Mouse (Mus musculus): ENCODE data around the gene Tmigd3.
"Not testable (repeated sequence)": the region's sequence is repeated elsewhere in the genome, so short reads cannot be mapped to it uniquely, and the experiment has no call there.

Gene Tmigd3

DNA sequence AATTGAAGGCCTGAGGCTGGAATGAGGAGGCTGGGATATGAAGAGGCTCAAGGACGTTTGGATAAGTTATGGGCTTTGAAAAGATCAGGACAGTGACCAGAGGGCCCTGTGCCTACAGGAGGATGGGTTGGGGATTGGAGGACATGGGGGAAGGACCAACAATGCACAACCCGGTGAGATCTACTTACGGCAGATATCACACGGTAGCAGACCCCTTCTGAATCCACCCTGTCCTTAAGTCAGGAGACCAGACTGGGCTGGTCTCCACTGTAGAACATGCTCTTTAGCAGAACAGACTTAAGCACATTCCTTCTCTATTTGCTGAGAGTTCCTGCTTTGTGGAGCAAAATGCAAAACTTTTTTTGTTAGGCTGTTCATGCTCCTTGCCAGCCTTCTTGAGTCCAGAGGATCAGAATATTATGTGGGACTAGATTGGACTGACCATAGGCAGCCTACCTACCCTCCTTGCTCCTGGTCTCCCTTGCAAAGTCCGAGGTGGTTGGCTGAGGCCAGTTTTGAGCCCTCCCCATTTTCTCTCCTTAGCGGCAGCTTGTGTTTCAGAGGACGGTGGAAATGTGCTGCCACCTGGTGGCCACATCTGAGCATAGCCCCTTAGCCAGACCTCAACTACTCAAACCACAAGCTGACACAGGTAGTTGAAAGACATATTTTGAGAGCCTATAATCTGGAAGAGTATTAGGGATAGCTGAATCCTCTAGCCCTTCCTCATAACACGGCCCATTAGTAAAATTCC lies 28.9 kb downstream of the Tmigd3 start:
- peak; percentile 86 to 95 for DNase-seq (ENCODE audit: inconsistent age in 2 of 2, low spot score in 1 of 2)

DNA sequence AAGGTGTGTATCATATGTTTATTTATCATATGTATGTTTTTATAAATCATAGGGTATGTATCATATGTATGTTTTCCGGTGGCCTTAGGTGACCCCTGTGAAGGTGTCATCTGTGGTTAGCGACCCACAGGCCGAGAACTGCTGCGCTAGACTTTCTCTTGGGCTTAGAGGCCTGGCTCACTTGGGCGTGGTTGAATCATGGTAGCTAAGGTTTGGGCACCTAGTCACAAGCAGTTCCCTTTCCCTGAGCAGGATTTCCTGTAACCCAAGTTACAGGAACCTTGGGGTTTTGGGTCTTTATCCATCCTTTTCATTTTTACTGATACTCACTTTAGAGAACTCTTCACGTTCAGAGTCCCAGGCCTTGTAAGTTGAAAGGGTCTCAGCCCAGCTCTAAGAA lies 29.6 kb downstream of the Tmigd3 start:
- no peak for DNase-seq (ENCODE audit: inconsistent age in 2 of 2, low spot score in 1 of 2)

DNA sequence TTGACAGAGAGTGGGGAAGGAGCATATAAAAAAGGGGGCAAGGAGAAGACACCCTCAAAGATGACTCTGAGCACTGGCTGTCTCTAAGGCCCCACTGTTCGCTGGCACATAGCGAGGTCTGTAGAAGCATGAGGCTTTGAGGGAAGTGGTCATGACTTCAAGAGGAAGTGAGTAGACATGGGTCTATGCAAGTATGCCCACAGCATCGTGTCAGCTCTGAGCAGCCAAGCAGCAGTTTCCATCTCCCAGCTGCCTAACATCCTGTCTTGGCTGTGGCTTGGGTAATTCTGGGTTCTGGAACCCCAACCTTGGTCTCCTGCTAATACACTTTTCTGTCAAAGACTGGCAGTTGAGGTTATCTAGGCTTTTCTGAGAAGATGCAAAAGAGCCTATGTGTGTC lies 30.0 kb downstream of the Tmigd3 start:
- DNase-seq (ENCODE audit: inconsistent age in 2 of 2, low spot score in 1 of 2): peak in 1 of 2 experiments; percentile 31

DNA sequence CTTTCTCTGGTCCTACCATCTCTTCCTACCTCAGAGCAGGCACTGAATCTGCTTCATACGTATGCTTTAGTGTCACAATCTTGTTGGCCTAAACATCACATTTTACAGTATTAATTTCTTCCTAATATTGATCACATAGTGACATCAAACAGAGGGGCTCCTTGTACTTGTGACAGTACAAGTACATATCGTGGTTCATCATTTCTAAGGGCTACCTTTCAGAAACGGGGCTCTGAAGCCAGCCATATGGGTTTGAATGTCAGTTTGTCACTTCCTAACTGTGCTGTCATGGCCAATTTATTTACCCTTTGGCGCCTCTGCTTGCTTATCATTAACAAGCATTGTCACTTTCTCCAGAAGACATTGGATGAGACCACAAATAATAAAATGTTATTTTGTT lies 30.8 kb downstream of the Tmigd3 start:
- DNase-seq (ENCODE audit: inconsistent age in 2 of 2, low spot score in 1 of 2): no peak

DNA sequence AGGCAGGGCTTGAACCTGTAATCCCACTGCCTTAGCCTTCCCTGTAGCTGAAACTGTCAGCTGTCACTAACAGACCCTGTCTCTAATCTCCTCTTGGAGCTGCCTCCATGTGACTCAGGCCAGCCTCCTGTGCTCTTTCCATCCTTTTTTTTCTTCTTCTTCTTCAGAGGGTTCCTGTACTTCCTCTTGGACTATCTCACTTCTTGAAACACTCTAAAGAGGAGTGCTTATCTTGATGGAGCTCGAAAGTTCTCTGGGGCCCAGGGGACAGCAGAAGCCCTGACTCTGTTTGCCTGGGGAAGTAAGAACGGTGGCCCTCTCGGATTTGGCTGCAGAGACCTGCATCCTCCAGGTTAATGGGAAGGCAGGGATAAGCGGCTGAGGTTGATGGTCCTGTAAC lies 33.5 kb downstream of the Tmigd3 start:
- DNase-seq (ENCODE audit: inconsistent age in 2 of 2, low spot score in 1 of 2): no peak

DNA sequence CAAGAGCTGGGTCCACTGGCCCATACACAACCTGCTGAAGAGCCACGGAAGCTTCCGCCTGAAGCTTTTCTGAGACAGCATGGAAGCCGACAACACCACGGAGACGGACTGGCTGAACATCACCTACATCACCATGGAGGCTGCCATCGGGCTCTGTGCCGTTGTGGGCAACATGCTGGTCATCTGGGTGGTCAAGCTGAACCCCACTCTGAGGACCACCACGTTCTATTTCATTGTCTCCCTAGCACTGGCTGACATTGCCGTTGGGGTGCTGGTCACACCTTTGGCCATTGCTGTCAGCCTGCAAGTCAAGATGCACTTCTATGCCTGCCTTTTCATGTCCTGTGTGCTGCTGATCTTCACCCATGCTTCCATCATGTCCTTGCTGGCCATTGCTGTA lies 34.0 kb downstream of the Tmigd3 start:
- no peak for DNase-seq (ENCODE audit: inconsistent age in 2 of 2, low spot score in 1 of 2)

DNA sequence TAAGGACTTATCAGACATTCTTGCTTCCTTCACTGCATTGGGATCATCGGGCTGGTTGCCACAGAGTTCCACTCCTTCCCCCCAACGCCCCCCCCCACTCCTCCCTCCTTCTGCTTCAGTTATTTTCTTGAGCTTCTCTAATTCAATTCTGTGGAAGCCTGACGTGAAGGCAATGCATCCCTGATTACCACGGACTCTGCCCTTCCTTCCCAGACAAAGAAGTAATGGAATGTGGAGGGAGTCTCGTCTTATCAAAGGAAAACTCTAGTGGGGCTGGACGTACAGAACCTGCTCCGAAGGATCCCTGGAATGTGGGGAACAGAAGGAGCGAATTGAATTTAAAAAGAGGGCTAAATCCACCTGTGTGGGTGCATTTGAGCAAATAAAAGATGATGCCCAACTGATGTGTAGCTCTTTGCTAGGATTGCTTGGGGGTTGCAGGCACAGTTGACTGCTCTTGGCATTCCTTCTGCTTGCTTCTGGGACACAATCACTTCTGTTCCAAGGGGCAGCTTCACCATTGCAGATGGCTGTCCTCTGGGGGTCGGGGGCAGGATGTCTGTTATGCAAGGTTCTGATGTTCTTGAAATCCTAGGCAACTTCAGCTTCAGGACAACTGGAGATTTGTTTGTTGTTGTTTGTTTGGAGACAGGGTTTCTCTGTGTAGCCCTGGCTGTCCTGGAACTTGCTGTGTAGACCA lies 37.4 kb downstream of the Tmigd3 start:
- no peak for DNase-seq (ENCODE audit: inconsistent age in 2 of 2, low spot score in 1 of 2)

DNA sequence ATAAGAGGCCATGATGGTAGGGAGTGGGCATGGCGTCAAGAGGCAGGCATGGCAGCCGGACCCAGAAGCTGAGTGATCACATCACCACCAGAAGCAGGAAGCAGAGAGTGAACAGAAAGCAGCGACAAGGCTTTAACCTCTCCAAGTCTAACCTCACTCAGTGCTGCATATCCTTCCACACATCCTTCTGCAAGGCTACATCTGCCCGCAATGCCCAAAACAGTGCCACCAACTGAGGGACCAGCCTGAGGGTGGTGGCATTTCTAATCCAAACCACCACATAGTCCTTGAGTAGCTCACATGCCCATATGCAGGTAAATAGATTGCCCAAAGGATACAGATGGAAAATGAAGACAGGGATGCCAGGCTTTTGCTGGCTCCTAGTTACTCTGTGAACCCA lies 38.3 kb downstream of the Tmigd3 start:
- DNase-seq (ENCODE audit: inconsistent age in 2 of 2, low spot score in 1 of 2): no peak

DNA sequence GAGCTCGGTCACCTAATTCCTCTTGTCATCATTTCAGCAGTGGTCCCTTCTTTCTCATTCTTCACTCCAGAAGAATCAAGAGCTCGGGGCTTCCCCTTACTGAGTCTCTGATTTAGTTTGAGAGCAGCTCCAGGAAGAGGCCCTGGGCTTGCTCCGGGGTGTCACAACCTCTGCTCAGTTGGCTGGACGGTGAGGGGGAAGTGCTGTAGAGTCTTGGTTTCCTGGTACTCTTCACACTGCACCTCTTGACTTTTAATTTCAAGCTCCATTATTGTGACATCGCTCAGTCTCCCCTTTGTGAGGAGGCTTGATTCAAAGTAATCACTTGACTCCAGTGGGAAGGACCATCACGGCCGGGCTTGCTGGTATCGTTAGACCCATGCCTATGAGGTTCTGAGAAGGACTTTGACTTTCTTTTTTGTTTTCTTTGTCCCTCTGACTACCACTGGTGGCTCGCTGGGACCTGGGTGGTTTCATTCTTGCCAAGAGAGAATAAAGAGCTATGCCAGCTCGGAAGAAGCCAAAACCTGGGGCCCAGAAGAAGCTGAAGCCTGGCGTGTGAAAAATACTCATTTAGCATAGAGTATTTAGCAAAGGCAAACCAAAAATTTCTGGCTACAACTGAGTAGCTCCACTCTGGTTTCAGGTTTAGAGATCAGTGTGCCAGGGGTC lies 40.0 kb downstream of the Tmigd3 start:
- DNase-seq (ENCODE audit: inconsistent age in 2 of 2, low spot score in 1 of 2): no peak

DNA sequence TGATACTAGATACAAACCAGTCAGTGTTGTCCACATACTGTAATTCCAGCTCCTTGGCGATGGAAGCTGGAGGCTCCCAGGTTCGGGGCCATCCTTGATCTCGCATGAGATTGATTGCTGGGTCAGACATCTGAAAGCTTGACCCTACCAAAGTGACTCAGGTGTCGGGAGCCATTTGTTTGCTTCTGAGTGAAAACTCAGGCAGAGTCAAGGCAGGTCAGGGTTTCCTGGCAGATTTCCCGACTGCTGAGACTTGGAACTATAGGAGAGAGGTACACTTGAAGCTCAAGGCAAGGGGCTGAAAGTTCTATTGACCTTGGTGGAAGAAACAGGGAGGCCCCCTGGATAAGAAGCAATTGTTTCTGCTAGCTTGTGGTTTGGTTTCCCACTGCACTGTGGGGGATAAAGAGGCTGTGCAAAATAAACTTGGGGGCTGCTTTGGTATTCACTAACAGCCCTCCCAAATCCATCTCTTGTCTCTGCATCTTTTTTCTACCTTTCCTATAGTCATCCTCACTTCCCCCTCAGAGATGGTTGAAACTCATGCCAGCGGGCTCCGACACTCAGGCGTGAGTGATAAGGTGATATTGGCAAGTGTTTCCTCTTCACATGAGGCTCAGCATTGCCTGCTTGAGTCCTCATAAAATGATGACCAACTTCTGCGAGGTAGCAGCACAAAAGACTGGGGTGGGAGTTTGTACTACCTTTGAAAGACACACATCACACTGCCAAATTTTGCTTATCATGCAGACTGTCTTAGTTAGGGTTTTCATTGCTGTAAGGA lies 41.6 kb downstream of the Tmigd3 start:
- DNase-seq (ENCODE audit: inconsistent age in 2 of 2, low spot score in 1 of 2): peak in 1 of 2 experiments; percentile 53

DNA sequence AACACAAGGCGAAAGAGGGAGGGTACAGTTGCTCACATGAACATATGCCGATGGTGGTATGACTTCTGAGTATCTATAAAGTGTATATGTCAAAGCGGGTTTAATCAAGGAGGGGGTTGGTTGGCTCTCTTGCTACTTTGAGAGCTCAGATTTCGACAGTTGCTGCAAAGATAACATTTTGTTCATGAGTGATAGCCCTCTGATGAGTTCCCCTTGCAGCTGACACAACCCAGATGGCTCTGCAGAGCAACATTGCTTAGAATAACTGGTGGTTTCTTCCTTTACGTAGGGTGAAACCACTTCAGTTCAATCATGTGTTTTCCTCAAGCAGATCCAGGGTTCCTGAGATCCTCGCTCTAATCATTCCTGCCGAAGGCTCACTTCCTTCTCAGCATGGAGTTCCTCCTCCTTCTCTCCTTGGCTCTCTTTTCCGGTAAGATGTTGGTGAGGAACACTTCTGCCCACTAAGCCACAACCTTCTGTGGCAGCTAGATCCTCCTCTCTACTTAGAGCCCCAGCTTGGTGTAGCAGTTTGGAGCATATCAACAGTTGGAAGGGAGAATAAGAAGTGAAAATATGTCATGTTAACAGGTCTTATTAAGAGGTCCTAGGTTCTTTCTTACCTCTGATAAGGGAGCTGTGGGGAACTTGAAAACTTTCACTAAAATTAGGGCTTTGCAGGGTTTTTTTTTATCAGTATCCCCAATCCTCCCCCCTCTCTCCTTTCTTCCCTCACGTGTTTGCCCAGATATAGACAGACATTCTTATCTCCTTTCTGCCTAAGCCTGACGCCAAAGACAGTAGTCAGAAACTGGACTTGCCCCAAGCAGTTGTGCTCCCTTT lies 43.4 kb downstream of the Tmigd3 start:
- DNase-seq (ENCODE audit: inconsistent age in 2 of 2, low spot score in 1 of 2): no peak

DNA sequence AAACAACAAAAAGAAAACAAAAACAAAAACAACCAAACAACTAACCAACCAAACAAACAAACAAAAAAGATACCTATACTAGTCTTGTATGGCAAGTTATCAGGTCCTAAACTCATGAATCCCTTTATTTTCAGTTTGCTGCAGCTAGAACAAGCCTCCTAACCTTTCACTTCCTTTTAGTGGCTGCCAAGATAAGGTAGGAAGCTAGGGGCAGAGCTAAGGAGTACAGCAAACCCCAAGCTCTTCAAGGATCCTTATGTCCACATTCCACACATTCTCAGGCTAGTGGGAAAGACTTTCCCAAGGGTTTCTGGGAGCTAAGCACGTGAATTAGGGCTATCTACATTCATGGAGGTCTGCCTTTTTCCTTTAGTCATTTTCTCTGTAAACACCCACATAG lies 44.6 kb downstream of the Tmigd3 start:
- no peak for DNase-seq (ENCODE audit: inconsistent age in 2 of 2, low spot score in 1 of 2)

DNA sequence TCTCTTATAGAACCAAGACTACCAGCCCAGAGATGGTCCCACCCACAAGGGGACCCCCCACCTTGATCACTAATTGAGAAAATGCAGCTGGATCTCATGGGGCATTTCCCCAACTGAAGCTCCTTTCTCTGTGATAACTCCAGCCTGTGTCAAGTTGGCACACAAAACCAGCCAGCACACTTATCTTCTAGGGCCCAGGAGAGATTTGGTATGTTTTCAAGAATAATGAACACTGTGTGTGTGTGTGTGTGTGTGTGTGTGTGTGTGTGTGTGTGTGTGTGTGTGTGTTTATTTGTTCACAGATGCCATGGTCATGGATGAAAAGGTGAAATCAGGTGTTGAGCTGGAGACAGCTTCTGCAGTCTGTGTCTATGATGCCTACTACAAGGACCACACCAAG lies 45.8 kb downstream of the Tmigd3 start:
- not testable (repeated sequence) for DNase-seq (ENCODE audit: inconsistent age in 2 of 2, low spot score in 1 of 2)

DNA sequence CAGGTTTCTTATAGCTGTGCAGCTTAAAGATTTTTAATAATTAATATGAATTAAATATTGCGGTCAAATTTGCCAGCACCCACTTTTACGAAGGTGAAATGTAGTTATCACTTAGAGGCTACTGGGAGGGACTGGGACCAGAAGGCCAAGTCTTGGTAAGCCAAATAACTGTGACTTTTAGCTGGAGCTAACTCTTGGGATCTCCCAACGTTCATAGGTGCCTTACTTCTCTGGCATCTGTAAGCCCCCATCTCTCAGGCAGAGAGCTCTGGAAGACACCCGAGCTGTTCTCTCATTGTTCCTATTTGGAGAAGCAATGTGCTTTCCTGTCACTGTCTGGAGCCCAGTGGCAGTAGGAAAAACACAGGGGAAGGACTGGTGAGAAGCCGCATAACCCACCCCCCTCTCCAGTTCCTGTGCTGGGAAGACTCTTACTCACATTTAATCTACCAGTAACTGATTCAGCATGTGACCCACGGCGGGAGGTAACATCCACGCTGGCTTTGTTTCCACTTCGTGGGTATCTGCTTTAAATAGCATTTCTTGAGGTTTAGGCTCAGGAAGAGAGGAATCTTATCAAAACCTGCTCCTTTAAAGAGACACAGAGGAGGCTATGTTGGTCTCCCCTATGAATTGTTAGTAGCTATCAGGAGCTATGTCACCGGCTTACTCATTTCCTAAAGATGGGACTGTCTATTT lies 47.1 kb downstream of the Tmigd3 start:
- DNase-seq (ENCODE audit: inconsistent age in 2 of 2, low spot score in 1 of 2): no peak

DNA sequence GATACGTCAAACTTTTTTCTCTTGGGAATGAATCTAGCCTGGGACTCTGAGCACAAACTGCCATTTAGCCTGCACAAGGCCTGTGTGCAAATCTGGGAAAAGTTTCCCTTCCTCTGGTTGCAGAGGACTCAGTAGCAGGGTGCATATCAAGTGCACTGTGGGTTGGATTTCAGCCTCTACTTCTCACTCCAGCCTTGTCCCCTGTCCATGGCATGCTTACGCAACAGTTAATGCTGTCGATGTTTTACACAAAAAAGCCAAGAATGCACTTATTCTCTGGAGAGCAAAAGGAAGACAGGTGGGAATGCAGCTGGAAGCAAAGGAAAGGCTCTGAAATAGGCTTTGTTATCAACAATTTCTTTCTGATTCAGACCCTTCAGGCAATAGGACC lies 47.6 kb downstream of the Tmigd3 start:
- DNase-seq (ENCODE audit: inconsistent age in 2 of 2, low spot score in 1 of 2): no peak

DNA sequence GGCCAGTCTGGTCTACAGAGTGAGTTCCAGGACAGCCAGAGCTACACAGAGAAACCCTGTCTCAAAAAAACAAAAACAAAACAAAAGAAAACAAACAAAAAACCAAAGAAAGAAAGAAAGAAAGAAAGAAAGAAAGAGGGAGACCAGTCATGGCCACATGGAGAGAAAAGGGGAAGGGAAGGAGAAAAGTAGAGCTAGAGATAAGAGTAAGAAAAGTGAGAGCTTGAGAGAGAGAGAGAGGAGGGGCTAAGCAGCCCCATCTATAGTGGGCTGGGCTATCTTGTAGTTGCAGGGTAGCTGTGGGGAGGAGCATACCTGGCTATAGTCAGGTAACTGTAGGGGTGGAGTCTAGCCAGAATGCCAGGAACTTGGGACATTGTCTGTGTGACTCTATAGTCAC lies 50.0 kb downstream of the Tmigd3 start:
- DNase-seq (ENCODE audit: inconsistent age in 2 of 2, low spot score in 1 of 2): not testable (repeated sequence)

DNA sequence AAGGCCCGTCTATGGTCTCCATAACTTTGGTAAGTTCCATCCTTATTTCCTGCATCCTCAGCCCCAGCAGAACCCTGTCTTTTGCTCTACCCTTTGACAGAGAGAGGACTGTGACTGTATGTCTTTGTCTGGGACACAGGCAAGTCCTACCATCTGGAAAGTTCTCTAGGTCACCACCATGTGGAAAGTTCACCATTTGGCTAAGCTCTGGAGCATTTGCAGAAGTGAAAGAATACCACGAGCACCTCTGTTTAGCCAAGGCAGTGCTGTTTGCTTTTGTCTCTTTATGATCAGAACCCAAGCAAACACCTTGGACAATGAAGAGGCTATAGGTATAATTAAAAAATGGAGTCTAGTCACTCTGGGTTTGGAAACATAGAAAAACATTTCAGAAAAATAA lies 51.3 kb downstream of the Tmigd3 start:
- no peak for DNase-seq (ENCODE audit: inconsistent age in 2 of 2, low spot score in 1 of 2)

DNA sequence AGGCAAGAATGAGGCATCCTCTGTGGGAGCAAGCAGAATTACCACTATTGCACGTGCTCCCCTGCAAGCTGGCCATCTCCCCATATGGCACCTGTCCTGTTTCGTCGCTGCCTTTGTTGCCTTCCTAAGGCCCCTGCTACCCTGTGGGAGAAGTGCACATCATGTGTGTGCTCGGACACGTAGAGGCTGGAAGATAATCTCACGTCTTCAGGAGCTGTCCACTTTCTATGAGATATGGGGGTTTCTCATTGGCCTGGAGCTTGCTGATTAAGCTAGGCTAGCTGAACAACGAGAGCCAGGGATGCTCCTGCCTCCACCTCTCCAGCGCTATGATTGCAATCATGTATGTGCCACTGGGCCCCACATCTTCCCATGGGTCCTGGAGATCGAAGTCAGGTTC lies 53.9 kb downstream of the Tmigd3 start:
- DNase-seq (ENCODE audit: inconsistent age in 2 of 2, low spot score in 1 of 2): no peak

DNA sequence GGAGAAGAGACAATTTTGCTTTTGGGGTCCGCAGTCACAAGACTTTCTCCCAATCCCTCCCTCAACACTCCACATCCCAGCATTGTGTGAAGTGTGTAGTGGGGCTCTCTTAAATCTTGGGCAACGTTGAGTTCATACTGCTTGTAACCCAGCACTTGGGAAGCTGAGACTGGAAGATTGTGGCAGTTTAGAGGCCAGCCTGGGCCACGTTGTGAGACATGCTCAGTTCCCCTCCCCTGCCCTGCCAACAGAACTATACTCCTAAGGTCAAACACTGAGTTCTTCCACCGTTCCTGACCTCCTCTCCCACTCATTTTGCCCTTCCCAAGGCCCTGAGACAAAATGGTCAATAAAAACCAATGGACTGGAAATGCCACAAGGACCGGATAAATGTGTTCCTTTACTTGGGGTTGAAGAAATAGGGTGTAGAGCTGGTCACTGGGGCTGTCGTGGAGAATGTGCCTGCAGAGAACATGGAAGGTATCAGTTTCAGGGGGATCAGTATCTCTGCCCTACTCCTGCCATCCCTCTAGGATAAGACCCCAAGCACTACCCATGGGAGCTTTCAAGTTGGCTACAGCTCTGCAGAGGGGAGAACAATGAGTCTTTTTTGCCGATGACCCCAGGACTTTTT lies 57.0 kb downstream of the Tmigd3 start:
- no peak for DNase-seq (ENCODE audit: inconsistent age in 2 of 2, low spot score in 1 of 2)

DNA sequence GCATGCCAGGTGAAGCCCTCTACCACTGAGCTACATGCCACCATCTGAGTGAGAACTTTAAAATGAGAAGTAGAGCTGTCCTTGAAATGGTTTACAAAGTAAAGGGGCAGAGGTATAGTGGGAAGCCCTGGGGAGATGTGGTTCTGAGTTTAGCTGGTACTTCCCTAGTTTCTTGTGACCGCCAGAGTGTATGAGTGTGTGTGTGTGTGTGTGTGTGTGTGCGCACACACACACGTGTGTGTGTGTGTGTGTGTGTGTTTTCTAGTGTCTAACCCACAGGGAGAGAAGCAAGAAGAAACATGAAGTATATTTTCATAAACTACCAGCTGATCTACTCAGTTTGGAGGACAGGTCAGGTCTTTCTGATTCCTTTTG lies 57.5 kb downstream of the Tmigd3 start:
- no peak for DNase-seq (ENCODE audit: inconsistent age in 2 of 2, low spot score in 1 of 2)
